Mouse (Mus musculus) liver, embryonic 14.5 days (tissue): ENCODE data around the gene Dhx58. TPM values are rescaled to one million over a fixed set of nuclear protein-coding genes. Genes with fewer than 3 reads are reported as not detected.
A peak's percentile ranks its signal among the peaks of the same experiment; 100 is the strongest.

Experiments
- ATAC-seq: fragments of 200-750 bp; cut with Nextera tagmentation; 2 replicates; pipeline ENCODE4 v1.8.0; 2017; ENCODE audit warnings: moderate number of reproducible peaks, mild to moderate bottlenecking, moderate library complexity; ENCODE audit not compliant: insufficient read depth
- DNase-seq, 3 experiments: peaks; one replicate each; pipeline ENCODE4 v3.0.0-alpha.2; 2012 to 2013; ENCODE audit warnings: low read depth in 3 of 3, low spot score in 3 of 3
- H3K27ac ChIP-seq: fragments of 300-500 bp; sonication (generic); 2 replicates; pipeline ENCODE4 v1.5.1; 2014; ENCODE audit warnings: moderate library complexity, mild to moderate bottlenecking, control low read depth, inconsistent platforms
- H3K27me3 ChIP-seq: fragments of 300-500 bp; sonication (generic); 2 replicates; pipeline ENCODE4 v1.6.1; 2014; ENCODE audit warnings: mild to moderate bottlenecking, low read length, moderate library complexity; ENCODE audit not compliant: control insufficient read depth, insufficient read depth
- H3K36me3 ChIP-seq: fragments of 300-500 bp; sonication (generic); replicated peaks from 2 replicates; pipeline ENCODE4 v1.6.1; 2014; ENCODE audit warnings: low read depth; ENCODE audit not compliant: control insufficient read depth, insufficient read depth
- H3K4me1 ChIP-seq, 2 experiments: fragments of 200-500 bp in 1 of 2; fragments of 300-500 bp in 1 of 2; sonication (generic) in 1 of 2; replicated peaks; 2 replicates each; pipeline ENCODE4 v1.6.1; 2012 to 2014; ENCODE audit warnings: antibody characterized with exemption in 1 of 2, inconsistent platforms in 1 of 2, low read length in 1 of 2; ENCODE audit not compliant: control insufficient read depth in 2 of 2, insufficient read depth in 2 of 2
- H3K4me2 ChIP-seq: fragments of 300-500 bp; sonication (generic); 2 replicates; pipeline ENCODE4 v1.6.1; 2014; ENCODE audit warnings: low read depth, mild to moderate bottlenecking, control low read depth, moderate library complexity
- H3K4me3 ChIP-seq, 2 experiments: fragments of 200-500 bp in 1 of 2; fragments of 300-500 bp in 1 of 2; sonication (generic) in 1 of 2; 2 replicates each; pipeline ENCODE4 v1.5.1; 2012 to 2014; ENCODE audit warnings: low read depth in 2 of 2, low read length in 2 of 2, mild to moderate bottlenecking in 2 of 2, control low read depth in 1 of 2, inconsistent platforms in 1 of 2, moderate library complexity in 1 of 2; ENCODE audit not compliant: insufficient read depth in 1 of 2
- H3K9ac ChIP-seq: fragments of 300-500 bp; sonication (generic); replicated peaks from 2 replicates; pipeline ENCODE4 v1.6.1; 2014; ENCODE audit warnings: mild to moderate bottlenecking, control low read depth, moderate library complexity
- H3K9me3 ChIP-seq: fragments of 300-500 bp; sonication (generic); 2 replicates; pipeline ENCODE4 v1.6.1; 2016; ENCODE audit warnings: low read length, mixed read lengths; ENCODE audit not compliant: control insufficient read depth
- CTCF ChIP-seq: IDR thresholded peaks from 2 replicates; pipeline ENCODE4 v1.5.1; 2016; ENCODE audit warnings: antibody characterized with exemption, low read depth, control low read depth
- EP300 ChIP-seq: IDR thresholded peaks from 2 replicates; pipeline ENCODE4 v1.6.1; 2016; ENCODE audit warnings: antibody characterized with exemption, low read depth
- WGBS: fragments of 180-500 bp; shearing (Covaris S2); extraction: QIAGEN DNeasy Blood & Tissue Kit; methylation state at CpG from one replicate; pipeline ENCODE4 v1.1.7; 2014; ENCODE audit not compliant: insufficient replicate concordance; 5-methylcytosine and 5-hydroxymethylcytosine counted together
- polyA plus RNA-seq, 2 experiments: library from polyadenylated mRNA; depleted of rRNA in 1 of 2; stranded (reverse) in 1 of 2; unstranded in 1 of 2; fragments of >200 nt; fragmentation: Nextera tagmentation in 1 of 2; extraction: Ambion mirVana in 1 of 2; gene quantifications; 2 replicates each; pipeline versions ENCODE4 v1.2.1 to v1.2.3; 2012 to 2014

Gene Dhx58
- polyA plus RNA-seq, 2 experiments: 1.6 to 1.7 TPM

GRCm38 (mm10) chr11:100735134-100735865 lies 31.2 kb upstream of the Dhx58 start:
- no peak for DNase-seq
- TF ChIP-seq EP300 (no peak), CTCF (no peak)
- H3K9ac ChIP-seq: peak overlapping the region; percentile 100
- H3K4me1 ChIP-seq: peaks cover 24 to 43% of the 10 kb centered on the region in 2 experiments
- peak overlapping the region; percentile 96 for H3K4me2 ChIP-seq
- H3K4me3 ChIP-seq: peak overlapping the region; percentile 87 to 100
- H3K27me3 ChIP-seq: no peaks in the 10 kb centered on the region
- no peak for ATAC-seq
- no peaks in the 10 kb centered on the region for H3K9me3 ChIP-seq
- 69% methylated on average over 9 of the region's 9 CpGs for WGBS
- peaks cover 21% of the 10 kb centered on the region for H3K36me3 ChIP-seq
- H3K27ac ChIP-seq: peak overlapping the region; percentile 38

DNA sequence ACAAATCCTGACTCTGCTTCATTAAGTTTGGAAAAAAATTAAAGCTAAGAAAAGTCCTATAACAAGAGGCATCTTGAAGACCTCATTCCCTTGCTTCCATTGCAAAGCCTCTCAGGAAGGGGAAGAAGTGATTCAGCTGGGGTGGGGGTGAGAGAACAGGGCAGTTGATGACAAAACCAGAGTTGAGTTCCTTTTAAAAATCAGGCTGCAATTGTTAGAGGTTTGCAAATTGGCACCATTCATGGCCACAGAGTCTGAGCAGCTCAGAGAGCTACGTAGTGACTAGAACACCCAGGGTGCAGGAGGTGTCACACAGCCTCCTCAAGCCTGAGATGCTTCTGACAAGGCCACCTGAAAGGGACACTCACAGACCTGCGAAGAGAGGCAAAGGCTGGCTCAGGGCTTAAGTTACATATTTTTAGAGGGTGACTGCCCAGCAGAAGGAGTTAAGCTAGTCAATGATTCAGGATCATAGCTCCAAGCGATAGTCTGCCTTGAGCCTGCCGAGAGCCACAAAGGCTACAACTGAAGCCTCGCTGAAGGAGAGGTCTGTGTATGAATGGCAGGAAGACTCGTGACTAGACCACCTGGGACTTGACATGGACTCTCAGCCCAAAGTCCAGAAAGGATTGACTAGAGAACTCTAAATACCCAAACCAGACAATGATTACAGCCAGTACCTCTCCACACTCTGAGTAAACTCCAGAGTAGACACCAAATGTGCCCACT lies 26.6 kb upstream of the Dhx58 start:
- Histone ChIP-seq H3K9ac (no peak overlapping the region), H3K27ac (no peak overlapping the region), H3K4me1 (peaks cover 10 to 21% of the 10 kb centered on the region in 2 experiments), H3K4me2 (no peak overlapping the region), H3K4me3 (no peak overlapping the region), H3K27me3 (no peaks in the 10 kb centered on the region), H3K36me3 (peaks cover 32% of the 10 kb centered on the region), H3K9me3 (no peaks in the 10 kb centered on the region)
- DNase-seq: no peak
- no peak for ATAC-seq
- TF ChIP-seq EP300: no peak
- no peak for TF ChIP-seq CTCF
- WGBS: 74% methylated on average over 6 of the region's 6 CpGs

DNA sequence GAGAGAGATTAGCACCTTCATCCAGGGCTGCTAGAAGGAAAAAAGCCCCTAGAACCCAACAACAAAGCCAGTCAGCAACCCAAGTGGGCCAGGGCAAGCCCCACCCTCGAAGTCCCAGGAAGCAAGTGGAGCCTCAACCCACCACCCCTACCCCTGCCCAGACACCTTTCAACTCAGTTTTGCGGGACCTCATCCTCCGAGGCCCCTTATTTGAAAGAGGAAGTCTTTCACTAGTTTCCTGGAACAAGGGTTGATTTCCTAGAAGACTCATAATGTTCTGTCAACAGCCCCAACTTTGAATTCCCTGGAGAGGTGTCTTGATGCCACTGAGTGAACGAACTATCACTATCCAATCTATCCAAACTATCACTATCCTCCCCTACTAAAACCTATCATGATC lies 25.9 kb upstream of the Dhx58 start:
- Histone ChIP-seq H3K36me3 (peaks cover 32% of the 10 kb centered on the region), H3K9me3 (no peaks in the 10 kb centered on the region), H3K27me3 (no peaks in the 10 kb centered on the region), H3K27ac (no peak overlapping the region), H3K4me2 (no peak overlapping the region), H3K9ac (no peak overlapping the region), H3K4me3 (no peak overlapping the region), H3K4me1 (peaks cover 8 to 19% of the 10 kb centered on the region in 2 experiments)
- DNase-seq (no peak), ATAC-seq (no peak)
- 27% methylated on average over 4 of the region's 4 CpGs for WGBS
- no peak for TF ChIP-seq CTCF
- no peak for TF ChIP-seq EP300

- H3K4me2 ChIP-seq: no peak overlapping the region
- WGBS: 84% methylated on average over 6 of the region's 6 CpGs
- DNase-seq (no peak), ATAC-seq (no peak)
- H3K9ac ChIP-seq: no peak overlapping the region
- no peak overlapping the region for H3K27ac ChIP-seq
- peaks cover 26% of the 10 kb centered on the region for H3K36me3 ChIP-seq
- H3K4me1 ChIP-seq: peaks cover 12 to 25% of the 10 kb centered on the region in 2 experiments
- no peak overlapping the region for H3K4me3 ChIP-seq
- no peaks in the 10 kb centered on the region for H3K9me3 ChIP-seq
- TF ChIP-seq CTCF (no peak), EP300 (no peak)
- no peaks in the 10 kb centered on the region for H3K27me3 ChIP-seq
Measured at GRCm38 (mm10) chr11:100728601-100729000, 24.5 kb upstream of the Dhx58 start.

- no peak overlapping the region for H3K4me2 ChIP-seq
- TF ChIP-seq EP300 (no peak), CTCF (no peak)
- no peak overlapping the region for H3K27ac ChIP-seq
- ATAC-seq (no peak), DNase-seq (no peak)
- H3K4me1 ChIP-seq: peaks cover 23 to 32% of the 10 kb centered on the region in 2 experiments
- WGBS: 90% methylated on average over 3 of the region's 3 CpGs
- no peaks in the 10 kb centered on the region for H3K27me3 ChIP-seq
- H3K4me3 ChIP-seq: no peak overlapping the region
- H3K9ac ChIP-seq: no peak overlapping the region
- no peaks in the 10 kb centered on the region for H3K9me3 ChIP-seq
- H3K36me3 ChIP-seq: peaks cover 15% of the 10 kb centered on the region
Measured at GRCm38 (mm10) chr11:100727201-100727600, 23.1 kb upstream of the Dhx58 start.
